Mouse (Mus musculus) embryonic facial prominence, embryonic 10.5 days (tissue): ENCODE data around the gene Wdr66. TPM values are rescaled to one million over a fixed set of nuclear protein-coding genes. Genes with fewer than 3 reads are reported as not detected.
A peak's percentile ranks its signal among the peaks of the same experiment; 100 is the strongest.

ENCODE experiments used
- DNase-seq: peaks from one replicate; pipeline ENCODE4 v3.0.0-alpha.2; 2017; ENCODE audit warnings: low spot score
- H3K27ac ChIP-seq: fragments of 300-500 bp; sonication (generic); replicated peaks from 2 replicates; pipeline ENCODE4 v1.5.1; 2016; ENCODE audit warnings: mild to moderate bottlenecking
- H3K27me3 ChIP-seq: fragments of 300-500 bp; sonication (generic); replicated peaks from 2 replicates; pipeline ENCODE4 v1.6.1; 2016; ENCODE audit warnings: low read depth, mild to moderate bottlenecking; ENCODE audit not compliant: poor library complexity, severe bottlenecking
- H3K36me3 ChIP-seq: fragments of 300-500 bp; sonication (generic); replicated peaks from 2 replicates; pipeline ENCODE4 v1.6.1; 2016; ENCODE audit warnings: mild to moderate bottlenecking, moderate library complexity
- H3K4me1 ChIP-seq: fragments of 300-500 bp; sonication (generic); 2 replicates; pipeline ENCODE4 v1.6.1; 2016
- H3K4me3 ChIP-seq: fragments of 300-500 bp; sonication (generic); 2 replicates; pipeline ENCODE4 v1.5.1; 2016; ENCODE audit warnings: mild to moderate bottlenecking, moderate library complexity
- H3K9me3 ChIP-seq: fragments of 300-500 bp; sonication (generic); 2 replicates; pipeline ENCODE4 v1.6.1; 2016; ENCODE audit warnings: mild to moderate bottlenecking
- WGBS: fragments of 180-500 bp; shearing (Covaris S2); methylation state at CpG from one replicate; pipeline ENCODE4 v1.1.7; 2016; 5-methylcytosine and 5-hydroxymethylcytosine counted together
- polyA plus RNA-seq: library from polyadenylated mRNA; unstranded; fragments of >200 nt; fragmentation: Nextera tagmentation; extraction: Ambion mirVana; gene quantifications from 2 replicates; pipeline ENCODE4 v1.2.1, GENCODE M21; 2016

Wdr66 gene
- polyA plus RNA-seq, 1 experiment from 2014 or later, result 4.5 TPM

GRCm38 (mm10) chr5:123301780-123302521, 50.0 kb downstream of the Wdr66 start:
- peak overlapping the region; percentile 46; the same call in 1 of the 2 replicates for H3K27ac ChIP-seq
- 0 out of 2 replicates have a peak, but pooled peaks cover 12% of the 10 kb centered on the region for H3K27me3 ChIP-seq
- WGBS, result 42% methylated on average over 20 of the region's 20 CpGs
- no peaks in the 10 kb centered on the region for H3K9me3 ChIP-seq
- peak; percentile 52 for DNase-seq
- no peak overlapping the region for H3K4me3 ChIP-seq
- H3K36me3 ChIP-seq, result no peaks in the 10 kb centered on the region
- peaks cover 36% of the 10 kb centered on the region for H3K4me1 ChIP-seq

GRCm38 (mm10) chr5:123307630-123308282, 55.9 kb downstream of the Wdr66 start:
- WGBS, result 85% methylated on average over 18 of the region's 18 CpGs

GRCm38 (mm10) chr5:123309816-123310215, 57.9 kb downstream of the Wdr66 start:
- Histone ChIP-seq H3K36me3 (no peaks in the 10 kb centered on the region), H3K4me1 (peaks cover 31% of the 10 kb centered on the region), H3K9me3 (no peaks in the 10 kb centered on the region), H3K27me3 (no peaks in the 10 kb centered on the region; the same call in 1 of the 2 replicates), H3K4me3 (no peak overlapping the region), H3K27ac (0 out of 2 replicates have a peak overlapping the region, but pooled peaks have one; percentile 40)
- DNase-seq, result no peak
- WGBS, result 46% methylated on average over 10 of the region's 10 CpGs

More at GRCm38 (mm10) chr5:123307630-123308282, 55.9 kb downstream of the Wdr66 start:
- DNase-seq, result no peak
- no peaks in the 10 kb centered on the region for H3K36me3 ChIP-seq
- no peak overlapping the region for H3K4me3 ChIP-seq
- H3K27ac ChIP-seq, result no peak overlapping the region
- no peaks in the 10 kb centered on the region; the same call in 1 of the 2 replicates for H3K27me3 ChIP-seq
- H3K9me3 ChIP-seq, result no peaks in the 10 kb centered on the region
- peaks cover 23% of the 10 kb centered on the region for H3K4me1 ChIP-seq

GRCm38 (mm10) chr5:123310221-123310620, 58.3 kb downstream of the Wdr66 start:
- no peaks in the 10 kb centered on the region for H3K36me3 ChIP-seq
- DNase-seq, result no peak

GRCm38 (mm10) chr5:123313058-123313630, 61.2 kb downstream of the Wdr66 start:
- H3K27ac ChIP-seq, result no peak overlapping the region
- no peaks in the 10 kb centered on the region; the same call in 1 of the 2 replicates for H3K27me3 ChIP-seq
- no peaks in the 10 kb centered on the region for H3K36me3 ChIP-seq
- no peak overlapping the region for H3K4me3 ChIP-seq
- H3K9me3 ChIP-seq, result no peaks in the 10 kb centered on the region
- WGBS, result 77% methylated on average over 12 of the region's 12 CpGs
- DNase-seq, result no peak
- peaks cover 44% of the 10 kb centered on the region for H3K4me1 ChIP-seq

More at GRCm38 (mm10) chr5:123310221-123310620, 58.3 kb downstream of the Wdr66 start:
- H3K27me3 ChIP-seq, result no peaks in the 10 kb centered on the region; the same call in 1 of the 2 replicates
- H3K4me3 ChIP-seq, result no peak overlapping the region
- 0 out of 2 replicates have a peak overlapping the region, but pooled peaks have one; percentile 14 for H3K27ac ChIP-seq
- 59% methylated on average over 7 of the region's 7 CpGs for WGBS
- H3K9me3 ChIP-seq, result no peaks in the 10 kb centered on the region
- peaks cover 35% of the 10 kb centered on the region for H3K4me1 ChIP-seq

GRCm38 (mm10) chr5:123313851-123314380, 62.0 kb downstream of the Wdr66 start:
- H3K27ac ChIP-seq, result peak overlapping the region; percentile 37; the same call in 1 of the 2 replicates

GRCm38 (mm10) chr5:123315219-123315866, 63.4 kb downstream of the Wdr66 start:
- 35% methylated on average over 10 of the region's 10 CpGs for WGBS
- H3K27me3 ChIP-seq, result no peaks in the 10 kb centered on the region
- peaks cover 37% of the 10 kb centered on the region for H3K4me1 ChIP-seq
- no peak overlapping the region for H3K4me3 ChIP-seq
- H3K9me3 ChIP-seq, result no peaks in the 10 kb centered on the region
- H3K36me3 ChIP-seq, result no peaks in the 10 kb centered on the region
- peak; percentile 46 for DNase-seq
- H3K27ac ChIP-seq, result peak overlapping the region; percentile 61

More at GRCm38 (mm10) chr5:123313851-123314380, 62.0 kb downstream of the Wdr66 start:
- Histone ChIP-seq H3K4me3 (no peak overlapping the region), H3K4me1 (peaks cover 47% of the 10 kb centered on the region), H3K36me3 (no peaks in the 10 kb centered on the region), H3K27me3 (no peaks in the 10 kb centered on the region; the same call in 1 of the 2 replicates), H3K9me3 (no peaks in the 10 kb centered on the region)
- no peak for DNase-seq
- WGBS, result 53% methylated on average over 11 of the region's 11 CpGs

- Histone ChIP-seq H3K27me3 (no peaks in the 10 kb centered on the region), H3K4me1 (peaks cover 33% of the 10 kb centered on the region), H3K27ac (0 out of 2 replicates have a peak overlapping the region, but pooled peaks have one; percentile 2), H3K9me3 (no peaks in the 10 kb centered on the region), H3K4me3 (peak overlapping the region; percentile 39), H3K36me3 (no peaks in the 10 kb centered on the region)
- DNase-seq, result peak; percentile 29
- WGBS, result 32% methylated on average over 6 of the region's 6 CpGs
Observed at GRCm38 (mm10) chr5:123317992-123318391, 66.1 kb downstream of the Wdr66 start.

- no peak overlapping the region for H3K27ac ChIP-seq
- H3K27me3 ChIP-seq, result no peaks in the 10 kb centered on the region
- no peaks in the 10 kb centered on the region for H3K36me3 ChIP-seq
- DNase-seq, result no peak
- peaks cover 30% of the 10 kb centered on the region for H3K4me1 ChIP-seq
- no peaks in the 10 kb centered on the region for H3K9me3 ChIP-seq
- WGBS, result 95% methylated on average over 3 of the region's 3 CpGs
- no peak overlapping the region for H3K4me3 ChIP-seq
Observed at GRCm38 (mm10) chr5:123320136-123320535, 68.2 kb downstream of the Wdr66 start.

- Histone ChIP-seq H3K27me3 (no peaks in the 10 kb centered on the region), H3K27ac (peak overlapping the region; percentile 75), H3K36me3 (no peaks in the 10 kb centered on the region), H3K4me1 (peaks cover 23% of the 10 kb centered on the region), H3K9me3 (no peaks in the 10 kb centered on the region), H3K4me3 (peak overlapping the region; percentile 23; the same call in 1 of the 2 replicates)
- WGBS, result 24% methylated on average over 15 of the region's 15 CpGs
- peak; percentile 57 for DNase-seq
Observed at GRCm38 (mm10) chr5:123324242-123324641, 72.3 kb downstream of the Wdr66 start.

GRCm38 (mm10) chr5:123326006-123326750, 74.3 kb downstream of the Wdr66 start:
- 0 out of 2 replicates have a peak overlapping the region, but pooled peaks have one; percentile 35 for H3K27ac ChIP-seq

More at GRCm38 (mm10) chr5:123326006-123326750, 74.3 kb downstream of the Wdr66 start:
- no peak for DNase-seq
- Histone ChIP-seq H3K4me3 (no peak overlapping the region), H3K27me3 (no peaks in the 10 kb centered on the region), H3K9me3 (no peaks in the 10 kb centered on the region), H3K4me1 (peaks cover 23% of the 10 kb centered on the region), H3K36me3 (no peaks in the 10 kb centered on the region)
- 74% methylated on average over 15 of the region's 15 CpGs for WGBS
